Mouse (Mus musculus) adrenal gland, adult 18-20 months (tissue): ENCODE measurements around the gene Mindy3. TPM values are rescaled to one million over a fixed set of nuclear protein-coding genes. Genes with fewer than 3 reads are reported as not detected.

Experiments used
- DNase-seq, 2 experiments: peaks; one replicate each; pipeline ENCODE4 v3.0.0; 2021 to 2022; ENCODE audit warnings: low spot score in 2 of 2
- total RNA-seq, 2 experiments: library from RNA; stranded (reverse); gene quantifications; 1 replicate in 1 of 2; 2 replicates in 1 of 2; pipeline ENCODE4 v1.2.3; 2021

Mindy3 gene
- total RNA-seq, 2 experiments from 2014 or later: 38.8 to 50.6 TPM

GRCm38 (mm10) chr2:12305064-12305650 is 114.1 kb downstream of the Mindy3 start:
- no peak for DNase-seq

GRCm38 (mm10) chr2:12301431-12302170 is 117.7 kb downstream of the Mindy3 start, which contains the start of gene Itga8:
Itga8 (minus strand) TSS chr2:12301922.
- peak; percentile 89 for DNase-seq

DNA sequence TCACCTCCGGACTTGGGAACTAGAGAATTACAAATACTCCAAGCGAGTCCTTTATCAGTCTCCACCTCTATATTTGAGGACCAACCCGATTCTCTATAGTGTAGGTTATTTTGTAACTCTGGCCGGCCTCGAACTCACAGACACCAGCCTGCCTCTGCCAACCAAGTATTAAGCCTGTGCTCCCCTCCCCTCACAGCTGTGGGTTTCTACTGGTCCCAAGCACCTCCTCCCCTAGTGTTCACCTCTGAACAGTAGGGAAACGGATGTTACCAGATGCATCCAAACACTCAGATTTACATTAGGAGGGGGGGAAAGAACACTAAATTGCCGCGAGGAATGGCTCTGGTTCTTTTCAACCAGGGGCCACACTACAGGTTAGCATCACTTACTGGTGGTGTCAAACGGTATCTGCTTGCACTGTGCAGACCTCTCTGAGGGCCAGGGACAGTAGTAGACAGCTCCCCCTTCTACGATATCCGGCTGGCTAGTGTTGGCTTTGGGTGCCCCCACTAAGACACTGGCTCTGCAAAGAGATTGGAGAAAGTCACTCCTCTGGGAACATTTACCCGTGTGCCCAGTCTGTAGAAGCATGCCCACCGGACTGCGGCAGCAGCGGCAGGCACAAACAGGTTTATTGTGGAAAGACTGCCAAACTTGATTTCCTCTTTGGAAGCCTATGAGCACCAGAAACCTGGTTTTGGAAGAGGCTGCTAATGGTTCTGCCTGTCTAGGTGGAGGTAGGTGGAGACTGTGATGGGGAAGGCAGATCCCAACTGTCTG is 118.6 kb downstream of the Mindy3 start:
- DNase-seq: no peak

GRCm38 (mm10) chr2:12297287-12297686 is 122.0 kb downstream of the Mindy3 start:
- DNase-seq: no peak

Other genes with a start within 250 kb of the Mindy3 start
- gene Itga8, start 117.5 kb downstream of the Mindy3 start, total RNA-seq: 10 to 100 TPM; 17.2 to 17.9 TPM